Mouse (Mus musculus): ENCODE data around the gene Spsb4. TPM values are rescaled to one million over a fixed set of nuclear protein-coding genes. Genes with fewer than 3 reads are reported as not detected.

Gene Spsb4
- polyA plus RNA-seq, 1 experiment from 2014 or later = 84.6 TPM

DNA sequence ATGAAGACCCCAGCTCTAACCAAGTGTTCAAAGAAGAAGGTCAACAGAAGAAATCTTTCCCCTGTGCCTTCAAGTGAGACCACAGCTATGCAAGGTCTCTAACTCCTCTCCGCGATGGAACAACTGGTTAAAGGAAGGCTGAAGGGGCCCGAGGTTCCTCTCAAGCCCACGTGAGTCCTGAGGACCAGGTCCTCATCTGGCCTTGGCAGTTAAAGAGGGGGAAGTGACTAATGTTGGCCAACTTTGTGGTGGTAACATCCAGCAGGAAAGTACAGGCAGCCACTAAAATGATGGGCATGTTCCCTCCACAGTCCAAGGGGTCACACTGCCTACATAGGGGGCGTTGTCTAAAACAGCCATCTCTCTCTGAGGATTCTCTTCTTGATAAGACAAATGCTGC, 118.9 kb downstream of the Spsb4 start:
- no peak overlapping the region for H3K9ac ChIP-seq (ENCODE audit: low read length)
- no peaks in the 10 kb centered on the region for H3K4me1 ChIP-seq (replicated peaks; ENCODE audit: control insufficient read depth, insufficient read depth, low read length)
- no peak for ATAC-seq (replicated peaks; ENCODE audit: low FRiP score)
- DNase-seq (ENCODE audit: low spot score) = no peak
- 84% methylated on average over 5 of the region's 5 CpGs for WGBS
- H3K36me3 ChIP-seq (ENCODE audit: control insufficient read depth, insufficient read depth, low read length) = no peaks in the 10 kb centered on the region
- no peak overlapping the region for H3K27ac ChIP-seq (ENCODE audit: low read depth, low read length)
- H3K4me2 ChIP-seq (ENCODE audit: low read depth, low read length, severe bottlenecking) = no peak overlapping the region
- H3K4me3 ChIP-seq (ENCODE audit: low read depth, low read length) = no peak overlapping the region
- H3K9me3 ChIP-seq (ENCODE audit: control insufficient read depth, low read length) = no peaks in the 10 kb centered on the region; the same call in 1 of the 2 replicates
- H3K27me3 ChIP-seq (ENCODE audit: control insufficient read depth, insufficient read depth, low read length) = no peaks in the 10 kb centered on the region

DNA sequence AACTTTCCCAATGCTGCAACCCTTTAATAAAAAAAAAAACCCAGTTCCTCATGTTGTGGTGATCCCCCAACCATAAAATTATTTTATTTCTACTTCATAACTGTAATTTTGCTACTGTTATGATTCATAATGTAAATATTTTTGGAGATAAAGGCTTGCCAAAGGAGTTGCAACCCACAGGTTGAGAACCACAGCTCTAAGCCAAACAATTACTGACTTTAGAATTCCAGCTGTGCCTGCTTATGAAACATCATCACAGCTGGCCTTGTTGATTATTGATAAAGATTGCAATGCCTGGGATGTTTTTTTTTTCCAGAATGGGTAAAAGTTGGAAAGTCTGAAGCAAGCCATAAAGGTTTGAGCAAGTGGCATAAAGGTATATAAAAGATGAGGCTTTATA, 119.6 kb downstream of the Spsb4 start:
- ATAC-seq (replicated peaks; ENCODE audit: low FRiP score) = no peak
- Histone ChIP-seq H3K4me2 (ENCODE audit: low read depth, low read length, severe bottlenecking) (no peak overlapping the region), H3K4me1 (replicated peaks; ENCODE audit: control insufficient read depth, insufficient read depth, low read length) (no peaks in the 10 kb centered on the region), H3K9ac (ENCODE audit: low read length) (no peak overlapping the region), H3K27ac (ENCODE audit: low read depth, low read length) (no peak overlapping the region), H3K27me3 (ENCODE audit: control insufficient read depth, insufficient read depth, low read length) (no peaks in the 10 kb centered on the region), H3K36me3 (ENCODE audit: control insufficient read depth, insufficient read depth, low read length) (no peaks in the 10 kb centered on the region), H3K4me3 (ENCODE audit: low read depth, low read length) (no peak overlapping the region), H3K9me3 (ENCODE audit: control insufficient read depth, low read length) (no peaks in the 10 kb centered on the region; the same call in 1 of the 2 replicates)
- DNase-seq (ENCODE audit: low spot score) = no peak

DNA sequence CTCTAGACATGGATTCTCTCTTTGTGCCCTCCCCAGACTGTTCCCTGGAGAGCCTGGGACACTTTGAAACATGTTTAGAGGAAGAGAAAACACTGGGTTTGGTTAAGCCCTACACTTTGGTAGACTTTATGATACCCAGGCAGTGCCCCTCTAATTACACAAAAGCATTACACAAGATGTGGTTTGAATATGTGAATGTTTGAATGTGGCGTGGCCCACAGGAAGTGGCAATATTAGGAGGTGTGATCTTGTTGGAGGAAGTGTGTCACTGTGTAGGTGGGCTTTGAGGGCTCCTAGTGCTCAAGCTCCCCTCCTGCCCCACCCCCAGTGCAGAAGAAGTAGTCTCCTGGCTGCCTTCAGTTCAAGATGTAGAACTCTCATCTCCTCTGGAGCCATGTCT, 122.0 kb downstream of the Spsb4 start:
- Histone ChIP-seq H3K4me3 (ENCODE audit: low read depth, low read length) (no peak overlapping the region), H3K27ac (ENCODE audit: low read depth, low read length) (no peak overlapping the region), H3K9ac (ENCODE audit: low read length) (no peak overlapping the region), H3K9me3 (ENCODE audit: control insufficient read depth, low read length) (no peaks in the 10 kb centered on the region; the same call in 1 of the 2 replicates), H3K4me2 (ENCODE audit: low read depth, low read length, severe bottlenecking) (no peak overlapping the region), H3K36me3 (ENCODE audit: control insufficient read depth, insufficient read depth, low read length) (no peaks in the 10 kb centered on the region), H3K27me3 (ENCODE audit: control insufficient read depth, insufficient read depth, low read length) (no peaks in the 10 kb centered on the region), H3K4me1 (replicated peaks; ENCODE audit: control insufficient read depth, insufficient read depth, low read length) (peaks cover 11% of the 10 kb centered on the region; the same call in 1 of the 2 replicates)
- ATAC-seq (replicated peaks; ENCODE audit: low FRiP score) (no peak), DNase-seq (ENCODE audit: low spot score) (no peak)
- WGBS = 89% methylated on average over 1 of the region's 1 CpGs

DNA sequence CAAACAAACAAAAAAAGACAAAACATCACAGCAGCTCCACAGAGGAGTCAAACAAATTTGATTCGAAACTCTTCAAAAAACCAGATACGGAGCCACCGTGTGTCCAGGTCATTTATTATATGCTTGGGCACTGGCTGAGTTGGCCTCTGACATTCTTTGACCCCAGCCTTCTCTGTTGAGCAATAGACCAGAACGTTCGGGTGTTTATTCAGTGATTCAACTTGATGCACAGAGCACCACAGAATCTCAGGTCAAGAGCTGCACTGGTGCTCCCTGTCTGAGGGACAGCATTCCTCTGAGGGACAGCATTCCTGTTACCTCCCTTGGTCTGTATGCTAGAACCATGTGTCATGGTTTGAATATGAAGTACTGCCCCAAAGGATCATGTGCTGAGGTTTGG, 125.1 kb downstream of the Spsb4 start:
- H3K4me1 ChIP-seq (replicated peaks; ENCODE audit: control insufficient read depth, insufficient read depth, low read length) = peaks cover 14% of the 10 kb centered on the region; the same call in 1 of the 2 replicates
- no peak for ATAC-seq (replicated peaks; ENCODE audit: low FRiP score)
- DNase-seq (ENCODE audit: low spot score) = no peak
- H3K4me2 ChIP-seq (ENCODE audit: low read depth, low read length, severe bottlenecking) = no peak overlapping the region
- no peak overlapping the region for H3K4me3 ChIP-seq (ENCODE audit: low read depth, low read length)
- no peaks in the 10 kb centered on the region for H3K27me3 ChIP-seq (ENCODE audit: control insufficient read depth, insufficient read depth, low read length)
- H3K36me3 ChIP-seq (ENCODE audit: control insufficient read depth, insufficient read depth, low read length) = no peaks in the 10 kb centered on the region
- H3K27ac ChIP-seq (ENCODE audit: low read depth, low read length) = no peak overlapping the region
- WGBS = 83% methylated on average over 5 of the region's 5 CpGs
- H3K9me3 ChIP-seq (ENCODE audit: control insufficient read depth, low read length) = no peaks in the 10 kb centered on the region; the same call in 1 of the 2 replicates
- no peak overlapping the region for H3K9ac ChIP-seq (ENCODE audit: low read length)

Other genes with a start within 250 kb of the Spsb4 start
- 34.0 and 39.0 TPM in 2 replicates for gene Pxylp1, start 126.2 kb downstream of the Spsb4 start, polyA plus RNA-seq (2014; fragmentation: Nextera tagmentation; extraction: Ambion mirVana)
- gene Slc25a36, start 92.3 kb upstream of the Spsb4 start, polyA plus RNA-seq (2014; fragmentation: Nextera tagmentation; extraction: Ambion mirVana) = 66.1 and 78.0 TPM in 2 replicates

Data from forebrain, embryonic 11.5 days (tissue).